Mouse (Mus musculus) urinary bladder, postnatal 10 days (tissue): Measurements from ENCODE around the gene Tbata.
A peak's percentile ranks its signal among the peaks of the same experiment; 100 is the strongest.

Source experiments
- DNase-seq: peaks from one replicate; pipeline ENCODE4 v3.0.0; 2022; ENCODE audit warnings: low spot score

Gene Tbata

GRCm38 (mm10) chr10:61171654-61172053, at the start of gene Tbata:
Tbata (plus strand) TSS chr10:61171954.
- DNase-seq: no peak

GRCm38 (mm10) chr10:61123276-61123913, 48.4 kb upstream of the Tbata start:
- no peak for DNase-seq

GRCm38 (mm10) chr10:61124462-61124861, 47.3 kb upstream of the Tbata start:
- no peak for DNase-seq

GRCm38 (mm10) chr10:61128701-61129365, 42.9 kb upstream of the Tbata start:
- DNase-seq: no peak

GRCm38 (mm10) chr10:61130959-61131358, 40.8 kb upstream of the Tbata start:
- DNase-seq: no peak

GRCm38 (mm10) chr10:61134041-61134440, 37.7 kb upstream of the Tbata start:
- DNase-seq: no peak

- DNase-seq: no peak
These were observed 36.4 kb upstream of the Tbata start for GRCm38 (mm10) chr10:61135226-61135839.

- DNase-seq: no peak
These were observed 34.2 kb upstream of the Tbata start for GRCm38 (mm10) chr10:61137567-61137966.

- DNase-seq: no peak
These were observed 28.4 kb upstream of the Tbata start for GRCm38 (mm10) chr10:61143343-61143742.

- no peak for DNase-seq
These were observed 26.0 kb upstream of the Tbata start for GRCm38 (mm10) chr10:61145766-61146118.

GRCm38 (mm10) chr10:61146119-61146806, 25.5 kb upstream of the Tbata start:
- no peak for DNase-seq

GRCm38 (mm10) chr10:61146807-61147156, 25.0 kb upstream of the Tbata start:
- DNase-seq: no peak

- DNase-seq: peak; percentile 79
These were observed 24.4 kb upstream of the Tbata start, which contains the start of gene Sgpl1 for GRCm38 (mm10) chr10:61147157-61148040. Sgpl1 (minus strand) TSS chr10:61147703.

- no peak for DNase-seq
These were observed 22.3 kb upstream of the Tbata start for GRCm38 (mm10) chr10:61149476-61149875.

GRCm38 (mm10) chr10:61150616-61151015, 21.1 kb upstream of the Tbata start:
- no peak for DNase-seq

GRCm38 (mm10) chr10:61152131-61152530, 19.6 kb upstream of the Tbata start:
- no peak for DNase-seq

- DNase-seq: no peak
These were observed 16.1 kb upstream of the Tbata start for GRCm38 (mm10) chr10:61155611-61156010.

GRCm38 (mm10) chr10:61156453-61156852, 15.3 kb upstream of the Tbata start:
- no peak for DNase-seq

- no peak for DNase-seq
These were observed 13.2 kb upstream of the Tbata start for GRCm38 (mm10) chr10:61158594-61158993.

GRCm38 (mm10) chr10:61160089-61160488, 11.7 kb upstream of the Tbata start:
- no peak for DNase-seq

- DNase-seq: no peak
These were observed 11.1 kb upstream of the Tbata start for GRCm38 (mm10) chr10:61160671-61161070.

- no peak for DNase-seq
These were observed 9.4 kb upstream of the Tbata start for GRCm38 (mm10) chr10:61162366-61162765.
